Mouse (Mus musculus) forebrain, embryonic 15.5 days (tissue): ENCODE data around the gene Cd86. TPM values are rescaled to one million over a fixed set of nuclear protein-coding genes. Genes with fewer than 3 reads are reported as not detected.

Experiments used
- ATAC-seq: fragments of 200-750 bp; cut with Nextera tagmentation; replicated peaks from 2 replicates; pipeline ENCODE4 v1.8.0; 2017; ENCODE audit warnings: mild to moderate bottlenecking, moderate TSS enrichment, moderate library complexity
- H3K27ac ChIP-seq: fragments of 300-500 bp; sonication (generic); replicated peaks from 2 replicates; pipeline ENCODE4 v1.5.1; 2015; ENCODE audit warnings: mild to moderate bottlenecking, inconsistent platforms
- H3K27me3 ChIP-seq: fragments of 300-500 bp; sonication (generic); 2 replicates; pipeline ENCODE4 v1.6.1; 2015; ENCODE audit warnings: inconsistent platforms
- H3K36me3 ChIP-seq: fragments of 300-500 bp; sonication (generic); 2 replicates; pipeline ENCODE4 v1.6.1; 2015; ENCODE audit warnings: mild to moderate bottlenecking, inconsistent platforms
- H3K4me1 ChIP-seq: fragments of 300-500 bp; sonication (generic); 2 replicates; pipeline ENCODE4 v1.6.1; 2015; ENCODE audit warnings: inconsistent platforms
- H3K4me2 ChIP-seq: fragments of 300-500 bp; sonication (generic); replicated peaks from 2 replicates; pipeline ENCODE4 v1.6.1; 2015; ENCODE audit warnings: mild to moderate bottlenecking, inconsistent platforms
- H3K4me3 ChIP-seq: fragments of 300-500 bp; sonication (generic); 2 replicates; pipeline ENCODE4 v1.5.1; 2015; ENCODE audit warnings: mild to moderate bottlenecking, inconsistent platforms
- H3K9ac ChIP-seq: fragments of 300-500 bp; sonication (generic); replicated peaks from 2 replicates; pipeline ENCODE4 v1.6.1; 2015; ENCODE audit warnings: mild to moderate bottlenecking, inconsistent platforms
- H3K9me3 ChIP-seq: fragments of 300-500 bp; sonication (generic); 2 replicates; pipeline ENCODE4 v1.6.1; 2016; ENCODE audit warnings: inconsistent platforms
- WGBS: fragments of 180-500 bp; shearing (Covaris S2); methylation state at CpG from one replicate; pipeline ENCODE4 v1.1.7; 2015; ENCODE audit warnings: mixed read lengths; 5-methylcytosine and 5-hydroxymethylcytosine counted together
- polyA plus RNA-seq: library from polyadenylated mRNA; unstranded; fragments of >200 nt; fragmentation: Nextera tagmentation; extraction: Ambion mirVana; gene quantifications from 2 replicates; pipeline ENCODE4 v1.2.1, GENCODE M21; 2015

The Cd86 gene
- polyA plus RNA-seq: 1.1 and 1.6 TPM in 2 replicates

DNA sequence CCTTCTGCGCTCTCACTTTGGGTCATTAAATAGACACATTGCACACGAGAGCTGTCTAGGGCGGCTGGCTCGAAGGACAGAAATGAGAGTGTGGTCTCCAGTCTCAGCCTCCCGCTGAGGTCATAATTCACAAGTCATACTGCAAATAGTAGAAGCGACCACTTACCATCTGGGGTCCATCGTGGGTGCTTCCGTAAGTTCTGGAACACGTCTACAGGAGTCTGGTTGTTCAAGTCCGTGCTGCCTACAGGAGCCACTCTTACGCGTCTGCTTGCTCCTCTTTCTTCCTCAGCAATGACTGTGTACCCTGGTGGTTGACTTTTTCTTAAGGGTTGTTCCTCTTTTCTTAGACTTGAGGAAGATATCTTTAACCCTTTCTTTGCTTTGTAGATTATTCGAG is at the start of gene Cd86:
Gene Cd86 (minus strand): TSS at position 300 of the 400 bp plus-strand sequence.
- H3K27me3 ChIP-seq: no peaks in the 10 kb centered on the region
- no peak within 1 kb of the TSS for H3K27ac ChIP-seq
- ATAC-seq: no peak
- WGBS: 89% methylated on average over 13 of the region's 13 CpGs
- H3K9ac ChIP-seq: no peak within 1 kb of the TSS
- H3K36me3 ChIP-seq: no peaks in the 10 kb centered on the region
- H3K4me1 ChIP-seq: no peaks in the 10 kb centered on the region
- H3K4me2 ChIP-seq: no peak within 1 kb of the TSS
- no peak within 1 kb of the TSS for H3K4me3 ChIP-seq
- H3K9me3 ChIP-seq: no peaks in the 10 kb centered on the region

DNA sequence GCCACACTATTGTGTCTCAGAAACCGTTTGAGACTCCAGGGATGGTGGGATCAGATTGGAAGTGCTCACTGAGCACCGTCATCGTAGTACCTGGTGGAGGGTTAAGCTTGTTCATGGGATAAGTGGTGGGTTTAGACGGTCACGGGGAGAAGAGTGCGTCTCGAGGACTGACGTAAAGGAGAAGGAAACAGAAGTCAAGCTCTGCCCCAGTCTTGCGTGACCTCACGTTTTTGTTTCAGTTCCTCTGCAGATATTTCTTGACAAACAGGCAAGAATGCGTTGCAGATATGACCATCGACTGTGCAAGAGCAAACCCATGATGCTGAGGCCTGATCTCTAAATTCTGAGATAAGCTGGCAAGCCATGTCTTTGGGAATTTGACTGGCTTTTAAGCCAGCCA is 45.9 kb upstream of the Cd86 start:
- H3K4me1 ChIP-seq: no peaks in the 10 kb centered on the region
- H3K27me3 ChIP-seq: no peaks in the 10 kb centered on the region
- no peak overlapping the region for H3K4me3 ChIP-seq
- H3K27ac ChIP-seq: no peak overlapping the region
- no peak for ATAC-seq
- no peak overlapping the region for H3K4me2 ChIP-seq
- H3K36me3 ChIP-seq: no peaks in the 10 kb centered on the region
- no peak overlapping the region for H3K9ac ChIP-seq
- H3K9me3 ChIP-seq: no peaks in the 10 kb centered on the region
- 91% methylated on average over 12 of the region's 12 CpGs for WGBS

DNA sequence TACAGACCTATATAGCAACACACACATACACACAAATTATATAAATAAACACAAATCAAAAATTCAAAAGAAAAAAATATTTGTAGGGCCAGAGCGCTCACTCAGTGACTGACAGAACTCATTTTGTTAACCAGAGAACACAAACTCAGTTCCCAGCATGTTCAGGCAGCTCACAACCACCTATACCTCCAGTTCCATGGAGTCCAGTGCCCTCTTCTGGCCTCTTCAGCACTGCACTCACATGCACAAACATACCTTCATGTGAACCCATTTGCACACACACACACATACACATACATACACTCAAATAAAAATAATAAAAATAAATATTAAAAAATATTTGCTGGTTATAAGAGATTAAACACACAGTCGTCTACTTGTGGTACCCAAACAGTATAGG is 44.9 kb upstream of the Cd86 start:
- no peaks in the 10 kb centered on the region for H3K36me3 ChIP-seq
- H3K9ac ChIP-seq: no peak overlapping the region
- H3K9me3 ChIP-seq: no peaks in the 10 kb centered on the region
- H3K4me1 ChIP-seq: no peaks in the 10 kb centered on the region
- no peak overlapping the region for H3K4me3 ChIP-seq
- 95% methylated on average over 2 of the region's 2 CpGs for WGBS
- H3K4me2 ChIP-seq: no peak overlapping the region
- no peak overlapping the region for H3K27ac ChIP-seq
- no peaks in the 10 kb centered on the region for H3K27me3 ChIP-seq
- no peak for ATAC-seq

DNA sequence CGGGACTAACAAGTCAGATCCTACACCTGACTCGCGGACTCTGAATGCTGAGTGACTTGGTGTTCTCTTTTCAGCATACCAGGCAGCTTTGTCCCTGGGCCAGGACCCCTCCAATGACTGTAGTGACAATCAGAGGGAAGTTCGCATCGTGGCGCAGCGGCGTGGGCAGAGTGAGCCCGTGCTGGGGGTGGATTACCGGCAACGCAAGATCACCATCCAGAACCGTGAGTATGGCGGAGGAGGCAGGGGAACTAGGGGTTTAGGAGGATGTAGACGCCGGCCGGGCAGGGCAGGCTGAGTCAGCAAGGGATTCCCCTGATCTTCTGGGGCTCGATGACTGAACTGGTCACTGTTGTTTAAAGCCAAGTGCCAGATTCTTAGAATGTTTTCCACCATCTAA is 43.5 kb upstream of the Cd86 start:
- WGBS: 94% methylated on average over 17 of the region's 17 CpGs
- H3K4me2 ChIP-seq: no peak overlapping the region
- no peaks in the 10 kb centered on the region for H3K36me3 ChIP-seq
- H3K9me3 ChIP-seq: no peaks in the 10 kb centered on the region
- H3K4me3 ChIP-seq: no peak overlapping the region
- H3K4me1 ChIP-seq: no peaks in the 10 kb centered on the region
- no peak overlapping the region for H3K9ac ChIP-seq
- no peaks in the 10 kb centered on the region for H3K27me3 ChIP-seq
- H3K27ac ChIP-seq: no peak overlapping the region
- no peak for ATAC-seq

DNA sequence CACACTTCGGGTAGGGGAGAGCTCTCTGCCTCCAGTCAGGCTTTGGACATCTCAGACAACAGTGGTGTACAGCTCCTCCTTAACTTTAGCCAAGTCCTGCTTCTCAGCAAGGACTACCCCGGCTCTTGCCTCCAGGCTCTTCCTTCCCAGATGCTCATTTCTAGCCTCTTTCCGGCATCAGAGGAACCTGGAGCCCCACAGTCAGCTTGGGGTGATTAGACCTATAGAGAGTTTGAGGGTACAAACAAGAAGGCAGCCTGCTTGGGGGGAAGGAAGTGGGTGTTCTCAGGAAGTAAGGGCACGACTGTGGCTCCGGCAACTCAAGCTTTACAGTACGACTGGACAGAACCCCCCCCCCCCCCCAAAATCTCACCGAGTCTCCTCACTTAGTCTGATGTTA is 42.9 kb upstream of the Cd86 start:
- 86% methylated on average over 7 of the region's 7 CpGs for WGBS

DNA sequence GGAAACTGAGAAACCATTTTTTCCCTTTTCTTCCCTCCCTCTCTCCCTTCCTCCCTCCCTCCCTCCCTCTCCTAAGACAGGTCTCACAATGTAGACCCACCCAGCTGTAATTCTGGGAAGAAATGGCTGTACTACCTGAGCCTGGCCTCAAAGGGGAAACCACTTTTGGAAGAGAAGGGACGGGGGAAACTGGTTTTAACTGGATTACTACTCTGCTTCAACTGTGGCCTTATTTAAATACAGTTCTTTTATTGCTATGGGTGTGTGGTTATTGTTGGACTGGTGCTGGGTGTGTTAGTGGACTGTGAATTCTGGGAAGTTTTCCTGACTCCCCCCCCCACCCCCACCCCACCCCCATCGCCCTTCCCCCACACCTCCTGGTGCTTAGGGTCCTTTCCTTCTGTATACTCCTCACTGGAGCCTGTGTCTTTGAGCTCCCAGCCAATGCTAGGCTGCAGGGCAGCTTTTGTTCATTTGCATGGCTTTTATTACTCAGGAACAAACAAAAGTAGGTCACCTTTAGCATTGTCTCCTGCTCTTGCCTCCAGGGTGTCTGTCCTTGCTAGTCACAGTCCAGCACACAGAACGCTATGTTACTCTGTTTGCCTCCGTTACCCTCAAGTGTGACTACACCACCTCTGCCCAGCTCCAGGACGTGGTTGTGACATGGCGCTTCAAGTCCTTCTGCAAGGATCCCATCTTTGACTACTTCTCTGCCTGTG is 42.0 kb upstream of the Cd86 start:
- no peak for ATAC-seq
- WGBS: 66% methylated on average over 6 of the region's 6 CpGs

More for the DNA sequence above, 42.9 kb upstream of the Cd86 start:
- no peak overlapping the region for H3K9ac ChIP-seq
- H3K9me3 ChIP-seq: no peaks in the 10 kb centered on the region
- H3K27ac ChIP-seq: no peak overlapping the region
- no peak overlapping the region for H3K4me2 ChIP-seq
- no peak for ATAC-seq
- no peaks in the 10 kb centered on the region for H3K4me1 ChIP-seq
- no peak overlapping the region for H3K4me3 ChIP-seq
- no peaks in the 10 kb centered on the region for H3K27me3 ChIP-seq
- no peaks in the 10 kb centered on the region for H3K36me3 ChIP-seq

DNA sequence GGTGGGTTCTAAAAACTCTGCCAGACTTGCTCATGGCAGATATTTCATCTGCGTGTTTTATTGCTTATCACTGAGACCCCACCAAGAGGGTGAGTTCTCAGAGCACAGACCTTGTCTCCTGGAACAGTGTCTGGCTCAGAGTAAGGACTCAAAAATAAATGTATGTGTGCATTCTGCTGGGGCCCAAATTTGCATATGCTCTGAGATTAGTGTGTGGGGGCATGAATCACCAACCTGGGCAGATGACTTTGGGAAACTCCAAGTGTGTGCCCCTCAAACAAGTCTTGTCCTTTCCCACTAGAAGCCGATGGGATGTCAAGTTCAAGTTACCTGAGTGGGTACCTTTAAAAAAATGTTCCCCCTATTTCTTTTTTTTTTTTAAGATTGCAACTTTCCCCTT is 34.6 kb upstream of the Cd86 start:
- Histone ChIP-seq H3K4me3 (no peak overlapping the region), H3K9ac (no peak overlapping the region), H3K27me3 (no peaks in the 10 kb centered on the region), H3K36me3 (no peaks in the 10 kb centered on the region), H3K9me3 (no peaks in the 10 kb centered on the region), H3K27ac (no peak overlapping the region), H3K4me1 (no peaks in the 10 kb centered on the region), H3K4me2 (no peak overlapping the region)
- WGBS: 88% methylated on average over 2 of the region's 2 CpGs
- no peak for ATAC-seq

More for the DNA sequence above, 42.0 kb upstream of the Cd86 start:
- Histone ChIP-seq H3K27ac (no peak overlapping the region), H3K4me1 (no peaks in the 10 kb centered on the region), H3K36me3 (no peaks in the 10 kb centered on the region), H3K4me3 (no peak overlapping the region), H3K27me3 (no peaks in the 10 kb centered on the region), H3K9ac (no peak overlapping the region), H3K4me2 (no peak overlapping the region), H3K9me3 (no peaks in the 10 kb centered on the region)

DNA sequence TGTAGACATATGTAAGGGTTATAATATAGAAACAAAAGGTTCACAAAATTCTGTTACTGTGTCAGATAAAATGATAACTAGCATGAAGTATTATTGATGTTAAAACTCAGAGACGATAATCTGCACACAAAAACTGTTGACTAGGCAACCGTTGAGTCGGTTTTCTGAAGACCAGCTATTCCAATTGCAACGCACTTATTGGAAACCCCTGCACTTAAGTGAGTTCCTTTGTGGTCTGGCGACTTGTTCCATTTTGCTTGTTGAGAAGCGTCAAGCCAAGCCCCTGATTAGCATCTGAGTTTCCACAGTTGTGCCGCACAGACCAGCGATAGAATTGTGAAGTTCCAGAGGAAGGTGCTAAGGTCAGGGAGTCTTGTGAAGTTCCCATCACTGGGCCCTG is 31.4 kb upstream of the Cd86 start:
- Histone ChIP-seq H3K9ac (no peak overlapping the region), H3K36me3 (no peaks in the 10 kb centered on the region), H3K27me3 (peaks cover 12% of the 10 kb centered on the region; the same call in 1 of the 2 replicates), H3K9me3 (no peaks in the 10 kb centered on the region), H3K4me3 (no peak overlapping the region), H3K27ac (no peak overlapping the region), H3K4me2 (no peak overlapping the region), H3K4me1 (peaks cover 8% of the 10 kb centered on the region)
- 83% methylated on average over 8 of the region's 8 CpGs for WGBS
- no peak for ATAC-seq

DNA sequence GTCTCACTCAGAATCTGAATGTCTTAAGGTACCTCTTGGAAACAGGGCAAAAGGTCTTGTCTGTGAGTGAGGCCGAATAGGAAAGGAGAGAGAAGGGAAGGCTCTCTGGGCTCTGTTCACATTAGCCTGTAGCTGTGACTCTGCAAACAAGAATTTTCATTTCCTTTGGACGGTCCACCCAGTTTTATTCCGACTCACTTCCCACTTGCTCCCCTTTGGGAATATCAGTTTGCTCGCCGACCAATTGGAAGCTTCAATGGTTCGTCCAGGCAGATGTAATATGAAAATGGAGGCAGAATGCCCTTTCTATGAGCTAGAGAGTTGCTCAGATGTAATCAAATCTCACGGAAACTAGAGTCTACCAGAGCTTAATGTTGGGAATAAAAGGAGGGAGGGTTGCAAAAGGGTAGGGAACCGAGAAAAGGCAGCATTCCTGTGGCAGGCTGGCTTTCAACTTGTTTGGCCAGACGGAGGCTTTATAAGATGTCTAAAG is 29.0 kb upstream of the Cd86 start:
- H3K9ac ChIP-seq: no peak overlapping the region
- ATAC-seq: no peak
- no peaks in the 10 kb centered on the region for H3K9me3 ChIP-seq
- 40% methylated on average over 9 of the region's 9 CpGs for WGBS
- no peak overlapping the region for H3K27ac ChIP-seq
- peaks cover 12% of the 10 kb centered on the region; the same call in 1 of the 2 replicates for H3K27me3 ChIP-seq
- no peaks in the 10 kb centered on the region for H3K36me3 ChIP-seq
- H3K4me3 ChIP-seq: no peak overlapping the region
- peaks cover 8% of the 10 kb centered on the region for H3K4me1 ChIP-seq
- no peak overlapping the region for H3K4me2 ChIP-seq

DNA sequence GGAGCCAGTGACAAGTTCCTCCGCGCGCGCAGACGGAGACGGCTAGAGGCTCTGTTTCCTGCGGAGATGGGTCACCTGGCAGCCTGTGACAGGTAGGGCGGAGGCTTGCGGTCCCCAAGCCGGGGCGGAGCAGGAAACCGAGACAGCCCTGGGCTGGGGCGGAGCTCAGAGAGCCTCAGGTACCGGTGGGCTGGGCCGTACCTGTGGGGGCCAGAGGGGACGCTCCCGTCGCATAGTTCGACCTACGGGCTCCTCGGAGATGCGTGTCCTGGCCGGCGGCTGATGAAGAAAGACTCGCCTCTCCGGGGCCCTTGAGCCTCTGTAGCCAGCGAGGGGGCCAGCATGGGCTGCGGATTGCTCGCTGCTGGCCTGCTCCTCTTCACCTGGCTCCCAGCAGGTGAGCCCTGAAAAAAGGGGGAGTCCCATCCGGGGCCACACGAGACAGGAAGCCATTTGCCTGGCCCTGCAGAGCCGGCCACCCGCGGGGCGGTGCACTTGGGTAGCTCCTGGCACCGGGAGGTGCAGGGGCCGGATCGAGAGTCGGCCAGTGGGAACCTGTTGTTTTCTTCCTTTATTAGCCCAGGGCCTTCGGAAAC is 28.0 kb upstream of the Cd86 start, which contains the start of gene Ildr1:
Gene Ildr1 (plus strand): TSS at position 161 of the 596 bp plus-strand sequence.
- no peaks in the 10 kb centered on the region for H3K9me3 ChIP-seq
- peak; percentile 60 for ATAC-seq
- 3% methylated on average over 40 of the region's 40 CpGs for WGBS
- peaks cover 8% of the 10 kb centered on the region for H3K4me1 ChIP-seq
- peak within 1 kb of the TSS; percentile 41; the same call in 1 of the 2 replicates for H3K9ac ChIP-seq
- no peaks in the 10 kb centered on the region for H3K36me3 ChIP-seq
- H3K27ac ChIP-seq: no peak within 1 kb of the TSS
- H3K4me3 ChIP-seq: peak within 1 kb of the TSS; percentile 37
- H3K4me2 ChIP-seq: peak within 1 kb of the TSS; percentile 84
- peaks cover 12% of the 10 kb centered on the region; the same call in 1 of the 2 replicates for H3K27me3 ChIP-seq

DNA sequence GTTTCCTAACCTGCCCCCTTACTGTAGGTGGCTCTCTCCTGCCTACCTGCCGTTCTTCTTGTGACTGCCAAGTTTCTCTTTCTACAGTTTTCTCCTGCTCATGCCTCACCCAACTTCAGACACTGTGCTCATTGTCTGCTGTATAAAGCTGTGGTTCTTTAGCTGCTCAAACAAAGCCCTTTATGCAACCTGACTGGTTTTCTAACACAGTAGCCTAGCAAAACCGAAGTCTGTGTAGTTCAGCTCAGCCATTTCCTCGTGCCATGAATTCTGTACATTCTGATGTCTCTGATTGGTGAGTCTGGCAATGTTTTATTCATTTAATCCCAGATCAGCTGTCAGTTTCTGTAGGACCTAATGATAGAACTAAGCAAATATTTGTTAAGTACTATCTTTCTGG is 25.6 kb upstream of the Cd86 start:
- Histone ChIP-seq H3K4me3 (no peak overlapping the region), H3K9ac (no peak overlapping the region), H3K36me3 (no peaks in the 10 kb centered on the region), H3K9me3 (no peaks in the 10 kb centered on the region), H3K4me2 (no peak overlapping the region), H3K4me1 (peaks cover 8% of the 10 kb centered on the region), H3K27ac (no peak overlapping the region), H3K27me3 (peaks cover 12% of the 10 kb centered on the region; the same call in 1 of the 2 replicates)
- no peak for ATAC-seq
- WGBS: 43% methylated on average over 3 of the region's 3 CpGs

DNA sequence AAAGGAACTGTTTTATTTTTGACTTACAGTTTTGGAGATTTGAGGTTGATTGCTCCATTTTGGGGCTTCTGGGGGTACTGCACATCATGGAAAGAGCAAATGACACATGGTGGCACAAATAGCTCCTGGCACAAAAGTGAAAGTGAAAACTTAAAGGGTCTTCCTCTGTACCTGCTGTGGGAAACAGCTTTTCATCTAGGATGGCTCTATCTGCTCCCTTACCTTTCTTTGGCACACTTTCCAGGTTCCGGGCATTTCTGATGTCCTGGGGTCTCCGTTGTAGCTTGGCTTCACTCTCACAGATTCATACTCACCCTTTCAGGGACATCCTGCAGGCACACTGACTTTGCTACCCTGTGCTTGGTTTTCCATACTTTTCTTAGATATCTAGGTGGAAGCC is 22.2 kb upstream of the Cd86 start:
- no peak for ATAC-seq
- no peaks in the 10 kb centered on the region for H3K9me3 ChIP-seq
- H3K27ac ChIP-seq: no peak overlapping the region
- no peaks in the 10 kb centered on the region for H3K27me3 ChIP-seq
- no peak overlapping the region for H3K9ac ChIP-seq
- H3K36me3 ChIP-seq: no peaks in the 10 kb centered on the region
- no peak overlapping the region for H3K4me3 ChIP-seq
- no peak overlapping the region for H3K4me2 ChIP-seq
- WGBS: 96% methylated on average over 2 of the region's 2 CpGs
- H3K4me1 ChIP-seq: no peaks in the 10 kb centered on the region
